Mouse (Mus musculus) left cerebral cortex, postnatal 10 days (tissue): ENCODE measurements around the gene Cyb5r2. TPM values are rescaled to one million over a fixed set of nuclear protein-coding genes. Genes with fewer than 3 reads are reported as not detected.

ENCODE experiments used
- DNase-seq, 2 experiments: peaks; one replicate each; pipeline ENCODE4 v3.0.0; 2021 to 2022; ENCODE audit warnings: low spot score in 2 of 2, mixed read lengths in 1 of 2; ENCODE audit errors: extremely low spot score in 1 of 2
- intact Hi-C: fragments of 180-260 bp; cut with DNase I; formaldehyde crosslinking; loops from one replicate; pipeline ENCODE4 v1.15.1; 2025
- total RNA-seq, 2 experiments: library from RNA; stranded (reverse); gene quantifications; 2 replicates each; pipeline ENCODE4 v1.2.3; 2021

Gene Cyb5r2
- total RNA-seq: not detected

- DNase-seq: peak; percentile 19 to 52
- intact Hi-C loops: no loop called here
These were observed at the start of gene Cyb5r2 for GRCm38 (mm10) chr7:107757308-107758151. Gene Cyb5r2, minus strand, starts transcription at chr7:107758032.

- intact Hi-C loops: no loop called here
- DNase-seq: no peak
These were observed 44.3 kb upstream of the Cyb5r2 start for GRCm38 (mm10) chr7:107802138-107802537.

GRCm38 (mm10) chr7:107801108-107801507 is 43.3 kb upstream of the Cyb5r2 start, which contains the start of gene Ovch2:
Gene Ovch2, minus strand, starts transcription at chr7:107801208.
- intact Hi-C loops: no loop called here

GRCm38 (mm10) chr7:107796500-107796899 is 38.7 kb upstream of the Cyb5r2 start:
- intact Hi-C loops: no loop called here
- no peak for DNase-seq

More at GRCm38 (mm10) chr7:107801108-107801507, 43.3 kb upstream of the Cyb5r2 start, which contains the start of gene Ovch2:
- DNase-seq: no peak

- DNase-seq: peak in 1 of 2 experiments; percentile 13
These were observed 30.3 kb upstream of the Cyb5r2 start for GRCm38 (mm10) chr7:107787977-107788620.

GRCm38 (mm10) chr7:107779611-107780010 is 21.8 kb upstream of the Cyb5r2 start:
- intact Hi-C loops: no loop called here

More at GRCm38 (mm10) chr7:107787977-107788620, 30.3 kb upstream of the Cyb5r2 start:
- intact Hi-C loops: loop anchor here (2.0 kb wide), 1 partner anchor 39 kb away; no protein-coding TSS in a partner anchor

GRCm38 (mm10) chr7:107778216-107778615 is 20.4 kb upstream of the Cyb5r2 start:
- no peak for DNase-seq
- intact Hi-C loops: no loop called here

More at GRCm38 (mm10) chr7:107779611-107780010, 21.8 kb upstream of the Cyb5r2 start:
- no peak for DNase-seq

- no peak for DNase-seq
- intact Hi-C loops: no loop called here
These were observed 13.0 kb upstream of the Cyb5r2 start for GRCm38 (mm10) chr7:107770812-107771211.

GRCm38 (mm10) chr7:107756748-107757147 is 1.1 kb downstream of the Cyb5r2 start:
- intact Hi-C loops: no loop called here
- no peak for DNase-seq

- intact Hi-C loops: no loop called here
- no peak for DNase-seq
These were observed 1.9 kb downstream of the Cyb5r2 start for GRCm38 (mm10) chr7:107755905-107756304.

GRCm38 (mm10) chr7:107752031-107752520 is 5.8 kb downstream of the Cyb5r2 start:
- intact Hi-C loops: no loop called here
- no peak for DNase-seq

GRCm38 (mm10) chr7:107749721-107750120 is 8.1 kb downstream of the Cyb5r2 start:
- no peak for DNase-seq
- intact Hi-C loops: loop anchor here (2.0 to 10.0 kb wide), 4 partner anchors 37 to 1183 kb away; partner anchors contain the start of genes Eif3f and Nlrp10

- DNase-seq: peak in 1 of 2 experiments; percentile 27
These were observed 8.6 kb downstream of the Cyb5r2 start for GRCm38 (mm10) chr7:107749270-107749669.

GRCm38 (mm10) chr7:107747954-107748353 is 9.9 kb downstream of the Cyb5r2 start:
- intact Hi-C loops: loop anchor here (2.0 to 10.0 kb wide), 4 partner anchors 39 to 1184 kb away; partner anchors contain the start of genes Eif3f and Nlrp10

More at GRCm38 (mm10) chr7:107749270-107749669, 8.6 kb downstream of the Cyb5r2 start:
- intact Hi-C loops: loop anchor here (2.0 to 10.0 kb wide), 4 partner anchors 38 to 1183 kb away; partner anchors contain the start of genes Eif3f and Nlrp10

GRCm38 (mm10) chr7:107747476-107747875 is 10.4 kb downstream of the Cyb5r2 start:
- intact Hi-C loops: loop anchor here (5.0 to 10.0 kb wide), 3 partner anchors 85 to 1185 kb away; partner anchors contain the start of genes Eif3f and Nlrp10
- DNase-seq: no peak

More at GRCm38 (mm10) chr7:107747954-107748353, 9.9 kb downstream of the Cyb5r2 start:
- peak in 1 of 2 experiments; percentile 51 for DNase-seq

- intact Hi-C loops: loop anchor here (5.0 to 10.0 kb wide), 3 partner anchors 84 to 1186 kb away; partner anchors contain the start of genes Eif3f and Nlrp10
These were observed 11.8 kb downstream of the Cyb5r2 start for GRCm38 (mm10) chr7:107746036-107746435.

GRCm38 (mm10) chr7:107745111-107745510 is 12.7 kb downstream of the Cyb5r2 start:
- intact Hi-C loops: loop anchor here (5.0 to 10.0 kb wide), 3 partner anchors 83 to 1187 kb away; partner anchors contain the start of genes Eif3f and Nlrp10
- no peak for DNase-seq

More at GRCm38 (mm10) chr7:107746036-107746435, 11.8 kb downstream of the Cyb5r2 start:
- no peak for DNase-seq

GRCm38 (mm10) chr7:107744454-107744853 is 13.4 kb downstream of the Cyb5r2 start:
- no peak for DNase-seq
- intact Hi-C loops: loop anchor here (10.0 kb wide), 1 partner anchor 530 kb away; no protein-coding TSS in a partner anchor
